Mouse (Mus musculus) yolk sac, embryonic 10.5 days (tissue): ENCODE data around the gene Calm1.

ENCODE experiments used
- DNase-seq: peaks from one replicate; pipeline ENCODE4 v3.0.0-alpha.2; 2017; ENCODE audit warnings: low spot score

The Calm1 gene

DNA sequence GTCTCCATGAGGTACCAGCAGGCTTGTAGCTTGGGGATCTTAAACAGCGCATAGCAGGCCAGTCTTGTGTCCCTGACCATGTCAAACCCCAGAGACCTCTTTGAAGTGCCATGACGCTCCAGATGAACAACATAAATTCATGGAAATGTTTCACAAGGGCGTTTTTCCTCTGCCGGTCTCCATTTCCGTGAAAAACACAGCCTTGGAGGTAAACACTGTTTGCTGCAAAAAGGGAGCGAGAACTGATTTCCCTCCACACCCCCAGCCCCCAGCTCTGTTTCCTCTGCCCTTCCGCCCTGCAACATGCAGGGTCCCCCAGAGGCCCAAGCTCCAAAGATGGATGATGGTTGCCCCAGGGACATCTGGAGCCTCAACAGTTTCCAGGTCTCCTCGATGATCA, 24.3 kb downstream of the Calm1 start:
- DNase-seq = no peak

DNA sequence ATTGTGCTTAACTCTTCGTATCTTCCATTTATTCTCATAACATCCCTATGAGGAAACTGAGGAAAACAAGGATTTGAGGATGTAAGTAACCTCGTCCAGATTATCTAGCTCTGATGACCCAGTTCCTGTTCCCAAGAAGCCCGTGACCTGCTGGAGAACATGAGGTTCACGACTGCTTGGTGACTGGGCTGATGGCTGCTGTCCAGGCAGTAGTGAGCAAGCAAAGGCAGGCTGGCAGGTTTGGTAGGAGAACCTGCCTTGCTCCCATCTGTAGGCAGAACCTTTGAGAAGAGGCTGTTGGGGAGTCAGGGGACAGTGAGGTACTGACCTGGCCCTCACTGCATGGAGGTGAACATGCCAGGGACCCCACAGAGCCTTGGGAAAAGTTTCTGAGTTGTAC, 26.0 kb downstream of the Calm1 start:
- no peak for DNase-seq

- DNase-seq = no peak
Measured at GRCm38 (mm10) chr12:100226073-100226472, 26.8 kb downstream of the Calm1 start.

- DNase-seq = no peak
Measured at GRCm38 (mm10) chr12:100226621-100227020, 27.4 kb downstream of the Calm1 start.

DNA sequence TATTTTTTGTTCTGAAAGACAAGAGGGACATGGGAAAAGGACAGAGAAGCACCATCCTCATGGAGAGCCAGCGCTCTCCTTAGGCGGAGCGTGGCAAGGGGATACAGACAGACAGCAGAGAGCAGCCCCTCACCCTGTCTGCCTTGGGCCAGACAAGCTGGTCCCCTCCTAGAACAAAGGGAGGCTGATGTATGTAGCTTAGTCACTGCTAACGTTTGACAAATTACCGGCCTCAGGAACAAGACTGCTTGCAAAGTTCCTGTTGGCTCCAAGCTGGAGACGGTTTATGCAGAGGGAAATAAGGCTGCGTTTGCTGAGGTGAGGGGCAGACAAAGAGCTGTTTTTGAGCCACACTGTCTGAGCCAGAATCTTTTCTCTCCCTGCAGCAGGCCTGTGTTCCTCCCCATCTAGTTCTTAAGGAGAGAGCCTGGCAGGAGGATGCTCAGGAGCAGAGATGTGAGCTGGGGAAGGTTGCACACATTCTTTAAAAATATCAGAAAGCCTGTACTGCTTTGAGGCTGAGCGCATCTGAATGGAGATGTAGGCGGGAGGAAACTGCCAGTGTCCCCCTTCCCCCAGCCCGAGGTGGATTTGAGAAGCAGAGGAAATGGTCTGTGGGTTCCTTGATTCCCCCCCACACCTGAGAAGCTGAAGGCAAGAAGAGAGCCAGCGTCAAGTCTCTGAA, 28.9 kb downstream of the Calm1 start:
- no peak for DNase-seq

DNA sequence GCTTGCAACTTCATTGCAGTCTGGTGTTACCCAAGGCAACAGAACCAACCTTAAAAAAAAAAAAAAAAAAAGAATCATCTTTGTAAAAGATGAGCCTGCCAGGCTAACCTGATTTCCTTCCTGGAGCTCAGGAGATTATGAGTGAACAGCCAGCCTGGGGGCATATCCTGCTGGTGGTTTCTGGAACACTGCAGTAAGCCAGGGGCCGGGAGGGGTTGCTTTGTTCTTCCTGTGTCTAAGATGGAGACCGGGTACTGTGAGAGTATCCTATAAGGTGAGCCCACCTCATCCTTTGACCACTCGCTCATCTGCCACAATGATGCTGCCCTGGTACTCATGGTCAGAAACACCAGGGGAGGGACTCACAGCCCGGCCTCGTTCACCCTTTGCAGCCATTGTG, 35.0 kb downstream of the Calm1 start:
- DNase-seq = no peak

DNA sequence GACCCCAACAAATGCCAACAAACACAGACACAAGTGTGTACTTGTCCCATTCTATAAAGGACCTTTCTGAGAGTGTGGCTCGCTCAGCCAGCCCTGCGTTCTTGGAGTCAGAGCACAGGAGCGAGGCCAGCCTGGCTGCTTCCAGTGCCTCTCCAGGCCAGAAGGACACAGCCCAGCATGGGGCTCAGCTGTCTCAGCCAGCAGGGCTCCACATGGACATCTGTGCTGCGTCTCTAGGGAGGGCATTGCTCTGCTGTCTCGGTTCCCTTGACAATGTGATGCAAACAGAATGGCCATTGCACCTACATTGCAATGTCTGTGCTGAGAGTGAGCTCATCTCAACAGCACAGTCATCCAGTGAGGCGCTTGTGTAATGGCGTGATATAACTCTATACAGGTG, 35.7 kb downstream of the Calm1 start:
- DNase-seq = no peak

DNA sequence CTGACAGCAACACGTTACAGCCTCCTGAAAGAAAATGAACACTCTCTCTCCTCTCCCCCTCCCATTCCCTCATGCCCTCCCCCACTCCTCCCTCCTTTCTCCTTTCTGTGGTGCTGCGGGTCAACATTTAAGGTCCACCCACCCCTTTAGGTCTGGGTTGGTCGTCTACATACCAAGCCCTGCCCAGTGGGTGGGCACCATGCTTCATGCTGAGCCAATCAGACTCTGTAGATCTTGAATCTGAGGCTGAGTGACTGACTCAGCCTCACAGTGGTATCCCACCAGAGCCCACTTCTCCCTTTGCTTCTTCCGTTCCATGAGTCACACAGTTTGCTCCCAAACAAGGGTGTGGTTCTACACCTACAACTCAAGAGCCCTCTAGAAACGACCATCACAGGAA, 36.2 kb downstream of the Calm1 start:
- no peak for DNase-seq

GRCm38 (mm10) chr12:100239404-100239803, 40.2 kb downstream of the Calm1 start:
- no peak for DNase-seq

- no peak for DNase-seq
Measured at GRCm38 (mm10) chr12:100239807-100240206, 40.6 kb downstream of the Calm1 start.

DNA sequence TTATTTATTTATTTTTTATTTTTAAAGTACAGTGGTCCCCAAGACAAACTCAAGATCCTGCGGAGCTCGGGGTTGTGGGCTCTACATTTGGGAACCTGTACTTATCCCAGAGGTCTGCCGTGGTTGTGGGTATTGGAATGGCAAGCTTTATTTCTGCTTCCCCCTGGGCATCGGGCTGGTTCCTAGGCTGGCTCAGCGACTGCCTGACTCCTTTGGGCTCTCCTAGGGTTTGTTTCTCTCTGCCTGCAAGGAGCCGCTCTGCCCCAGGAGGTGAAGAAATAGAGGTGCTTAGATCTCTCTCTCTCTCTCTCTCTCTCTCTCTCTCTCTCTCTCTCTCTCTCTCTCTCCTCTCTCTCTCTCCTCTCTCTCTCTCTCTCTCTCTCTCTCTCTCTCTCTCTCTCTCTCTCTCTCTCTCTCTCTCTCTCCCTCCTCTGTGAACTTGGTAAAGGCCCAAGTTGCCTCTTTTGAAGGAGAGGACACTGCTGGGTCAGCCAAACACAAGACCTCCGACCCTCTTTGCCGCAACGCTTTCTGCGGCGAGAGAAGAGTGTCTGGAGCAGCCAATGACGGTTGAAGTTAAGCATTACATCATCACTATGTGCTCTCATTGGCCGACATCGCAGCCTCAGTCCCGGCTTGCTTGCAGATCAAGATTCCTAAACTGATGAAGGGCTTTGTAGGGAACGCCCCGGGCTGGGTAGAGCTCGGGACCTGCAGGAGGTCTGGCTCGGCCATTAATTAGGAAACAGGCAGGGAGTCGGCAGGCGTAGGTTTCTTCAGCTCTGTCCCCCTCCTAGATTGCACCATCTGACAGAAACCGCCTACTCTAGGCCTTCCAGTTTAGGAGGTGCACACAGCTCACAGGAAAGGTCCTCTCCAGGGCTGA, 42.9 kb downstream of the Calm1 start:
- peak; percentile 62 for DNase-seq

GRCm38 (mm10) chr12:100244580-100244979, 45.3 kb downstream of the Calm1 start:
- no peak for DNase-seq

GRCm38 (mm10) chr12:100249170-100249569, 49.9 kb downstream of the Calm1 start:
- DNase-seq = no peak

DNA sequence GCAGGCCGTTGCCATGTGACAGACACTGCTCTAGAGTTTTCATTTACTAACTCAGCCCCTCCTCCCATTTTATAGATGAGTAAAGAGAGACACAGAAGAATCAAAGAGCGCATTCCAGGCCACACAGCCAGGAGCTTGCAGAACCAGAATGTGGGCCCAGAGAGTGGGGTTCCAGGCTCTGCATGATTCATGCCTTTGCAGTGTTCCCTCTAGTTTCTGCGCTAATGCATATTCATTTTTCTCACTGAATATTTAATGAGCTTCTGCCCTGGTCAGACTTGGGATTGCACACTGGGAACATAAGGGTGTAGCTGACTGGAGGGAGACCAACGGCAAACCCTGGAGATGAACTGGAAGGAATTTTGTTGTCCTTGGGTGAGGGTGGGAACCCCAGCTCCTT, 55.2 kb downstream of the Calm1 start:
- no peak for DNase-seq

DNA sequence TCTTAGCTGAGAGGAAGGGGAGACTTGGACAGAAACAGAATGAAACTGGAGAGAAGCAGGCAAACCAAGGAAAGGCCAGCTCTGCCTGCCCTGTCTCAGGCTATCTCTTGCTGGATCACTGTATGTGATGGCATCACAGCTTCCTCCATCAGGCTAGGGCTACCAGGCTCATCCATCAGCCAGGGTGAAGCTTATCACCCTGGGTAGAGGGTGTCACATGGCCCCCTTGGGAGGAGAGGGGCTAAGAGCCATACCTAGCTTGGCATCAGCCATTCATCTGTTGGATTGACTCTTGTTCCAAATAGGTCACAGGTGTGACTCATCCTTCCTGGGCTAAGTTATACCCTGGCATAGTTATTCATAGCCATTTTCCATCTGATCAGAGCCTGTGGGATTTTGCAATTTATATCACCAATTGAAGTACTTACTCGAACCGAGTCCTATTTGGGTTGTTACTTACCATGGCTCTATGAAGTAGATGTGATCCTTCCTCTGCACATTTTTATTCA, 56.3 kb downstream of the Calm1 start:
- no peak for DNase-seq

- no peak for DNase-seq
Measured at GRCm38 (mm10) chr12:100257779-100258178, 58.5 kb downstream of the Calm1 start.
